Mouse (Mus musculus) liver, embryonic 14.5 days (tissue): ENCODE data around the gene Dusp8. TPM values are rescaled to one million over a fixed set of nuclear protein-coding genes. Genes with fewer than 3 reads are reported as not detected.

Experiments
- ATAC-seq: fragments of 200-750 bp; cut with Nextera tagmentation; 2 replicates; pipeline ENCODE4 v1.8.0; 2017; ENCODE audit warnings: moderate number of reproducible peaks, mild to moderate bottlenecking, moderate library complexity; ENCODE audit not compliant: insufficient read depth
- DNase-seq, 3 experiments: peaks; one replicate each; pipeline ENCODE4 v3.0.0-alpha.2; 2012 to 2013; ENCODE audit warnings: low read depth in 3 of 3, low spot score in 3 of 3
- H3K27ac ChIP-seq: fragments of 300-500 bp; sonication (generic); 2 replicates; pipeline ENCODE4 v1.5.1; 2014; ENCODE audit warnings: moderate library complexity, mild to moderate bottlenecking, control low read depth, inconsistent platforms
- H3K27me3 ChIP-seq: fragments of 300-500 bp; sonication (generic); 2 replicates; pipeline ENCODE4 v1.6.1; 2014; ENCODE audit warnings: mild to moderate bottlenecking, low read length, moderate library complexity; ENCODE audit not compliant: control insufficient read depth, insufficient read depth
- H3K36me3 ChIP-seq: fragments of 300-500 bp; sonication (generic); replicated peaks from 2 replicates; pipeline ENCODE4 v1.6.1; 2014; ENCODE audit warnings: low read depth; ENCODE audit not compliant: control insufficient read depth, insufficient read depth
- H3K4me1 ChIP-seq, 2 experiments: fragments of 200-500 bp in 1 of 2; fragments of 300-500 bp in 1 of 2; sonication (generic) in 1 of 2; replicated peaks; 2 replicates each; pipeline ENCODE4 v1.6.1; 2012 to 2014; ENCODE audit warnings: antibody characterized with exemption in 1 of 2, inconsistent platforms in 1 of 2, low read length in 1 of 2; ENCODE audit not compliant: control insufficient read depth in 2 of 2, insufficient read depth in 2 of 2
- H3K4me2 ChIP-seq: fragments of 300-500 bp; sonication (generic); 2 replicates; pipeline ENCODE4 v1.6.1; 2014; ENCODE audit warnings: low read depth, mild to moderate bottlenecking, control low read depth, moderate library complexity
- H3K4me3 ChIP-seq, 2 experiments: fragments of 200-500 bp in 1 of 2; fragments of 300-500 bp in 1 of 2; sonication (generic) in 1 of 2; 2 replicates each; pipeline ENCODE4 v1.5.1; 2012 to 2014; ENCODE audit warnings: low read depth in 2 of 2, low read length in 2 of 2, mild to moderate bottlenecking in 2 of 2, control low read depth in 1 of 2, inconsistent platforms in 1 of 2, moderate library complexity in 1 of 2; ENCODE audit not compliant: insufficient read depth in 1 of 2
- H3K9ac ChIP-seq: fragments of 300-500 bp; sonication (generic); replicated peaks from 2 replicates; pipeline ENCODE4 v1.6.1; 2014; ENCODE audit warnings: mild to moderate bottlenecking, control low read depth, moderate library complexity
- H3K9me3 ChIP-seq: fragments of 300-500 bp; sonication (generic); 2 replicates; pipeline ENCODE4 v1.6.1; 2016; ENCODE audit warnings: low read length, mixed read lengths; ENCODE audit not compliant: control insufficient read depth
- CTCF ChIP-seq: IDR thresholded peaks from 2 replicates; pipeline ENCODE4 v1.5.1; 2016; ENCODE audit warnings: antibody characterized with exemption, low read depth, control low read depth
- EP300 ChIP-seq: IDR thresholded peaks from 2 replicates; pipeline ENCODE4 v1.6.1; 2016; ENCODE audit warnings: antibody characterized with exemption, low read depth
- WGBS: fragments of 180-500 bp; shearing (Covaris S2); extraction: QIAGEN DNeasy Blood & Tissue Kit; methylation state at CpG from one replicate; pipeline ENCODE4 v1.1.7; 2014; ENCODE audit not compliant: insufficient replicate concordance; 5-methylcytosine and 5-hydroxymethylcytosine counted together
- polyA plus RNA-seq, 2 experiments: library from polyadenylated mRNA; depleted of rRNA in 1 of 2; stranded (reverse) in 1 of 2; unstranded in 1 of 2; fragments of >200 nt; fragmentation: Nextera tagmentation in 1 of 2; extraction: Ambion mirVana in 1 of 2; gene quantifications; 2 replicates each; pipeline versions ENCODE4 v1.2.1 to v1.2.3; 2012 to 2014

The Dusp8 gene
- polyA plus RNA-seq, 2 experiments, result 2.5 to 3.8 TPM

- no peak for DNase-seq
- ATAC-seq, result no peak
- WGBS, result 12% methylated on average over 4 of the region's 4 CpGs
- Histone ChIP-seq H3K36me3 (peaks cover 7% of the 10 kb centered on the region), H3K9ac (no peak overlapping the region), H3K4me3 (no peak overlapping the region), H3K4me2 (no peak overlapping the region), H3K9me3 (no peaks in the 10 kb centered on the region), H3K27ac (no peak overlapping the region), H3K4me1 (peaks cover 52 to 66% of the 10 kb centered on the region in 2 experiments), H3K27me3 (peaks cover 37% of the 10 kb centered on the region)
- no peak for TF ChIP-seq EP300
Measured at GRCm38 (mm10) chr7:142091848-142092247, 3.8 kb downstream of the Dusp8 start.

GRCm38 (mm10) chr7:142089648-142090447, 5.8 kb downstream of the Dusp8 start:
- no peak for DNase-seq
- Histone ChIP-seq H3K4me3 (no peak overlapping the region), H3K27ac (peak overlapping the region; percentile 98), H3K9me3 (no peaks in the 10 kb centered on the region), H3K4me1 (peaks cover 68 to 86% of the 10 kb centered on the region in 2 experiments), H3K36me3 (peaks cover 10% of the 10 kb centered on the region), H3K4me2 (no peak overlapping the region), H3K27me3 (peaks cover 22% of the 10 kb centered on the region), H3K9ac (peak overlapping the region; percentile 48)
- WGBS, result 56% methylated on average over 17 of the region's 17 CpGs
- no peak for TF ChIP-seq EP300
- TF ChIP-seq CTCF, result no peak
- no peak for ATAC-seq

DNA sequence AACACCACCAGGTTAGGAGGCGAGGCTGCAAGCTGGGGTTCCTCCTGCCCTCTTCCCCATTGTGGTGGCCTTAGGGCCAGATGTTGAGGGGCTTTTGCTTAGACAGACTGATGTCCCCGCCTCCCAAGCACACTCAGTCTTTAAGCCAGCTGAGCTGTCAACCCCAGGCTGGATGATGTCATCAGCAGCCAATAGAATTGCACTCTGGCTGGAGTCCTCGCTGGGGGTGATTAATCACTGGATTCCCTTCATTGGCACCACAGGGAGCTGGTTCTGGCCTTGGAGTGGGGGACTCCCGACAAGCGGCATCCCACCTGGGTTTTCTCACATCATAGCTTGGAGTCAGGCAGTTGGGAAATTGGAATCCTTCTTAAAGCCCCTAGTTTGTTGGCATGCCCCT, 6.8 kb downstream of the Dusp8 start:
- WGBS, result 7% methylated on average over 5 of the region's 5 CpGs
- ATAC-seq, result peak; percentile 18; the same call in 1 of the 2 replicates
- Histone ChIP-seq H3K27me3 (peaks cover 18% of the 10 kb centered on the region), H3K9me3 (no peaks in the 10 kb centered on the region), H3K9ac (peak overlapping the region; percentile 75), H3K4me3 (no peak overlapping the region), H3K4me2 (peak overlapping the region; percentile 82; the same call in 1 of the 2 replicates), H3K4me1 (peaks cover 68 to 84% of the 10 kb centered on the region in 2 experiments), H3K27ac (peak overlapping the region; percentile 98), H3K36me3 (peaks cover 14% of the 10 kb centered on the region)
- TF ChIP-seq CTCF (no peak), EP300 (no peak)
- peak; percentile 59 to 79 (median 61) for DNase-seq

DNA sequence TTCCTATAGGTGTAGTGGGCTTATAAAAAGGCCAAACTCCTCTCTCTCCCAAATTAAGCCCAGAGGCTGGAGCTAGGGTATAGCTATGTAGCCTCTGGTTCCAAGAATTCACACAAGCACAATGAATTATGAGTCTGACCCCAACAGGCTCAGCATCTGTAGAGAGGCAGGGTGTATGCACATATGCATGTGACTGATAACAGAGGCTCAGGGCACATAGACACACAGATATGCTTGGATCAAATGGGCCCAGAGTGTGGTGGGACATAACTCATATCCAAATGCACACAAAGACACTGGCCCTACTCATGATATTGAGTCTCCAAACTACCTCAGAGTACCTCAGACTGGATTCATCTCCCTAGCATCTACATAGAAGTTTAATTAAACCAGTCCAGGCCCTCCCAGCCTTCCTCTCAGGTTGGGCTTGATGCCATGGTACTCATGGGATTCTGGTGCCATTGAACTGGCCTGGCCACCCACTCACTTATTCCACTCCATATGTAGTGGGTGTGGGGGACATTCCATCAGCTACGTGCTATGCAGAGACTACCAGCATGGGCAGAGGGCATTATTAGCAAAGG, 8.5 kb downstream of the Dusp8 start:
- peaks cover 23% of the 10 kb centered on the region for H3K27me3 ChIP-seq
- ATAC-seq (peak; percentile 98), DNase-seq (peak; percentile 90 to 92 (median 92))
- 50% methylated on average over 1 of the region's 1 CpGs for whole genome bisulfite sequencing
- H3K4me3 ChIP-seq, result peak overlapping the region; percentile 19 to 38; a peak in 3 of 4 replicates
- peak overlapping the region; percentile 83 for H3K9ac ChIP-seq
- peak overlapping the region; percentile 98 for H3K27ac ChIP-seq
- TF ChIP-seq CTCF (no peak), EP300 (peak; percentile 97)
- H3K4me1 ChIP-seq, result peaks cover 55 to 67% of the 10 kb centered on the region in 2 experiments
- H3K36me3 ChIP-seq, result peaks cover 28% of the 10 kb centered on the region
- peak overlapping the region; percentile 82 for H3K4me2 ChIP-seq
- H3K9me3 ChIP-seq, result no peaks in the 10 kb centered on the region
